Mouse (Mus musculus) right cerebral cortex, postnatal 10 days (tissue): ENCODE data around the gene Gpx8.
A peak's percentile ranks its signal among the peaks of the same experiment; 100 is the strongest.
"Not testable (repeated sequence)": the region's sequence is repeated elsewhere in the genome, so short reads cannot be mapped to it uniquely, and the experiment has no call there.

Experiments used
- DNase-seq, 2 experiments: peaks; one replicate each; pipeline ENCODE4 v3.0.0; 2021; ENCODE audit warnings: low spot score in 2 of 2

Gene Gpx8

GRCm38 (mm10) chr13:113023274-113024143, 22.7 kb downstream of the Gpx8 start:
- DNase-seq, result no peak

GRCm38 (mm10) chr13:113022467-113022866, 23.7 kb downstream of the Gpx8 start:
- no peak for DNase-seq

- no peak for DNase-seq
Measured at GRCm38 (mm10) chr13:113021521-113021920, 24.7 kb downstream of the Gpx8 start.

GRCm38 (mm10) chr13:113013174-113013953, 32.8 kb downstream of the Gpx8 start:
- not testable (repeated sequence) for DNase-seq

GRCm38 (mm10) chr13:113012683-113013082, 33.5 kb downstream of the Gpx8 start:
- no peak for DNase-seq

- peak in 1 of 2 experiments; percentile 16 for DNase-seq
Measured at GRCm38 (mm10) chr13:113000576-113001318, 45.5 kb downstream of the Gpx8 start.

GRCm38 (mm10) chr13:113000090-113000489, 46.1 kb downstream of the Gpx8 start:
- no peak for DNase-seq

GRCm38 (mm10) chr13:112998427-112999201, 47.6 kb downstream of the Gpx8 start:
- DNase-seq, result peak; percentile 59 to 66

- DNase-seq, result no peak
Measured at GRCm38 (mm10) chr13:112997369-112997768, 48.8 kb downstream of the Gpx8 start.

GRCm38 (mm10) chr13:112996407-112996806, 49.8 kb downstream of the Gpx8 start:
- peak in 1 of 2 experiments; percentile 21 for DNase-seq

- DNase-seq, result peak; percentile 54 to 60
Measured at GRCm38 (mm10) chr13:112994191-112994590, 52.0 kb downstream of the Gpx8 start.

GRCm38 (mm10) chr13:112993531-112994152, 52.6 kb downstream of the Gpx8 start, which contains the start of gene Mcidas:
Mcidas (plus strand) TSS chr13:112993845.
- peak in 1 of 2 experiments; percentile 23 for DNase-seq
